Mouse (Mus musculus) kidney, adult 2 months (tissue): ENCODE measurements around the gene Dstn.

Source experiments
- CTCF ChIP-seq: fragments of 200-500 bp; conservative IDR thresholded peaks from 2 replicates; pipeline ENCODE4 v1.5.1; 2011; ENCODE audit warnings: low read depth, mild to moderate bottlenecking, control low read depth, low read length, moderate library complexity, mixed read lengths; ENCODE audit not compliant: insufficient read depth, insufficient read length
- POLR2A ChIP-seq: fragments of 200-500 bp; IDR thresholded peaks from one replicate; pipeline ENCODE4 v1.6.1; 2011; ENCODE audit warnings: low read depth, low read length, control low read depth

GRCm38 (mm10) chr2:143900821-143901351, 14.2 kb upstream of the Dstn start:
- no peak for TF ChIP-seq CTCF
- TF ChIP-seq POLR2A = no peak
